Mouse (Mus musculus): ENCODE measurements around the gene Erf. TPM values are rescaled to one million over a fixed set of nuclear protein-coding genes. Genes with fewer than 3 reads are reported as not detected.

Erf gene
- polyA plus RNA-seq, 1 experiment from 2014 or later = 22.6 TPM

DNA sequence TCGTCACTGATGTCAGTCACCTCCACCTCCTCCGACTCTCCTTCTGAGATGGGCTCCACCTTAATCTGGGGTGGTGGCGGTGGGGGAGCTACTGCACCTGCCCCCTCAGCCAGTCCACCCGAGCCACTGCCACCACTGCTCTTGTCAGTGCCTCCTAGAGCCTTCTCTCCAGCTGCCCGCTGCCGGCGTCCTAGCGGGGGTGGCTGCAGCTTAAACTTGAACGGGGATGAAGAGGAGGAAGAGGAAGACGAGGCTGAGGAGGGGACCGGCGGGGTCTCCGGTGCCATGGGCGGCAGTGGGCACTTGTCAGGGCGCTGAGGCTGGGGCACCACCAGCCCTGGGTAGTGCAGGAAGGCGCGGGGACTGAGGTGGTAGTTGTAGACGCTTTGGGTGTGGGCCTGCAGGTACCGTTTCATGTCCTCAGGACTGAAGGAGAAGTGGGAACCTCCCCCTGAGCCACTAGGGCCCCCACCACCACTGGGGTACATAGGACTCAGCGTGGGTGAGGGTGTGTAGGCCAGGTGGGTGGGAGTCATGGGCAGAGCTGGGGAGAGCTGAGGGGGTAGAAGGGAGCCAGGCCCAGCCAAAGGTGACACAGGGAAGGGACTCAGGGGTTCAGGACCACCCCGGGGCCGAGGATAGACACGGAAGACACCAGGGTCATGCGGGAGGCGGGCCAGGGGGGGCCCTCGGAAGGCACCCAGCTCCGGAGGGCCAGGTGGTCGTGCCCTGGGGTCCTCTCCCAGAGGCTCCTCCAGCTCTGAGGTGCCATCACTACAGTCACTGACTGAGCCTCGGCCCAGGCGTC, 5.8 kb downstream of the Erf start:
- ATAC-seq (replicated peaks; ENCODE audit: insufficient number of reproducible peaks, low FRiP score, low TSS enrichment, low read depth) (no peak), DNase-seq (ENCODE audit: low spot score) (no peak)
- WGBS = 89% methylated on average over 29 of the region's 30 CpGs
- Histone ChIP-seq H3K27me3 (ENCODE audit: control insufficient read depth, insufficient read depth, low read length) (no peaks in the 10 kb centered on the region), H3K27ac (replicated peaks; ENCODE audit: low read depth, low read length) (no peak overlapping the region), H3K4me2 (ENCODE audit: low read depth, low read length) (no peak overlapping the region), H3K9me3 (replicated peaks; ENCODE audit: control insufficient read depth, low read length) (no peaks in the 10 kb centered on the region), H3K4me3 (ENCODE audit: low read depth, low read length) (no peak overlapping the region), H3K4me1 (ENCODE audit: control insufficient read depth, insufficient read depth, low read length) (peaks cover 14% of the 10 kb centered on the region), H3K36me3 (replicated peaks; ENCODE audit: control insufficient read depth, insufficient read depth, low read depth, low read length) (peaks cover 10% of the 10 kb centered on the region), H3K9ac (replicated peaks; ENCODE audit: low read length) (no peak overlapping the region)

- WGBS = 95% methylated on average over 4 of the region's 4 CpGs
- Histone ChIP-seq H3K4me1 (ENCODE audit: control insufficient read depth, insufficient read depth, low read length) (peaks cover 14% of the 10 kb centered on the region), H3K9ac (replicated peaks; ENCODE audit: low read length) (no peak overlapping the region), H3K27ac (replicated peaks; ENCODE audit: low read depth, low read length) (no peak overlapping the region), H3K36me3 (replicated peaks; ENCODE audit: control insufficient read depth, insufficient read depth, low read depth, low read length) (peaks cover 10% of the 10 kb centered on the region), H3K4me3 (ENCODE audit: low read depth, low read length) (no peak overlapping the region), H3K4me2 (ENCODE audit: low read depth, low read length) (no peak overlapping the region), H3K9me3 (replicated peaks; ENCODE audit: control insufficient read depth, low read length) (no peaks in the 10 kb centered on the region), H3K27me3 (ENCODE audit: control insufficient read depth, insufficient read depth, low read length) (no peaks in the 10 kb centered on the region)
- DNase-seq (ENCODE audit: low spot score) (no peak), ATAC-seq (replicated peaks; ENCODE audit: insufficient number of reproducible peaks, low FRiP score, low TSS enrichment, low read depth) (no peak)
Measured at GRCm38 (mm10) chr7:25243361-25243760, 7.2 kb downstream of the Erf start.

DNA sequence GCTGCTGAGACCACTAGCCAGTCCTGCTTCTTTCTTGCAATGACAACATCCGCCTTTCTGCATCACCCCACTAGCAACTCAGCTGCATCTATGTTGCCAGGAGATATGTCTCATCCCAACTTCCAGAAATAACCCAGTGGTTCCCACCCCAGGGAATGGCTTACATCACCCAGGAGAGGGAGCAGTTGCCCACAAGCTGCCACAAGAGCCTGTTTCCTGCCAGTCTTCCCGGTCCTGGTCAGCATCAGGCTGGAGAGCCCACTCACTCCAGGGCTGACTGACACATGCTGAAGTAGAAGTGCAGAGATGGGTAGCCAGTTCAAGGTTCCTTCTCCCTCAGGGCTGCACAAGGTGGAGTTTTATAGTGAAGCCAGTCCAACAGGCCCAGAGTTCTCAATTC, 9.5 kb downstream of the Erf start:
- Histone ChIP-seq H3K9ac (replicated peaks; ENCODE audit: low read length) (no peak overlapping the region), H3K36me3 (replicated peaks; ENCODE audit: control insufficient read depth, insufficient read depth, low read depth, low read length) (peaks cover 10% of the 10 kb centered on the region), H3K27me3 (ENCODE audit: control insufficient read depth, insufficient read depth, low read length) (no peaks in the 10 kb centered on the region), H3K27ac (replicated peaks; ENCODE audit: low read depth, low read length) (no peak overlapping the region), H3K9me3 (replicated peaks; ENCODE audit: control insufficient read depth, low read length) (no peaks in the 10 kb centered on the region), H3K4me3 (ENCODE audit: low read depth, low read length) (no peak overlapping the region), H3K4me1 (ENCODE audit: control insufficient read depth, insufficient read depth, low read length) (no peaks in the 10 kb centered on the region; the same call in 1 of the 2 replicates), H3K4me2 (ENCODE audit: low read depth, low read length) (no peak overlapping the region)
- WGBS = 35% methylated on average over 2 of the region's 2 CpGs
- DNase-seq (ENCODE audit: low spot score) (peak; percentile 56), ATAC-seq (replicated peaks; ENCODE audit: insufficient number of reproducible peaks, low FRiP score, low TSS enrichment, low read depth) (no peak)

GRCm38 (mm10) chr7:25240631-25241030, 9.9 kb downstream of the Erf start:
- no peaks in the 10 kb centered on the region for H3K9me3 ChIP-seq (replicated peaks; ENCODE audit: control insufficient read depth, low read length)
- H3K36me3 ChIP-seq (replicated peaks; ENCODE audit: control insufficient read depth, insufficient read depth, low read depth, low read length) = peaks cover 10% of the 10 kb centered on the region
- H3K4me2 ChIP-seq (ENCODE audit: low read depth, low read length) = no peak overlapping the region
- H3K4me1 ChIP-seq (ENCODE audit: control insufficient read depth, insufficient read depth, low read length) = no peaks in the 10 kb centered on the region; the same call in 1 of the 2 replicates
- no peak overlapping the region; the same call in 1 of the 2 replicates for H3K9ac ChIP-seq (replicated peaks; ENCODE audit: low read length)
- H3K4me3 ChIP-seq (ENCODE audit: low read depth, low read length) = no peak overlapping the region
- 71% methylated on average over 7 of the region's 7 CpGs for WGBS
- ATAC-seq (replicated peaks; ENCODE audit: insufficient number of reproducible peaks, low FRiP score, low TSS enrichment, low read depth) = no peak
- no peaks in the 10 kb centered on the region for H3K27me3 ChIP-seq (ENCODE audit: control insufficient read depth, insufficient read depth, low read length)
- DNase-seq (ENCODE audit: low spot score) = no peak
- H3K27ac ChIP-seq (replicated peaks; ENCODE audit: low read depth, low read length) = no peak overlapping the region

GRCm38 (mm10) chr7:25238829-25239623, 11.5 kb downstream of the Erf start:
- no peaks in the 10 kb centered on the region; the same call in 1 of the 2 replicates for H3K4me1 ChIP-seq (ENCODE audit: control insufficient read depth, insufficient read depth, low read length)
- WGBS = 3% methylated on average over 30 of the region's 30 CpGs
- H3K36me3 ChIP-seq (replicated peaks; ENCODE audit: control insufficient read depth, insufficient read depth, low read depth, low read length) = no peaks in the 10 kb centered on the region; the same call in none of the 2 replicates
- ATAC-seq (replicated peaks; ENCODE audit: insufficient number of reproducible peaks, low FRiP score, low TSS enrichment, low read depth) (peak; percentile 42), DNase-seq (ENCODE audit: low spot score) (peak; percentile 92)
- H3K4me2 ChIP-seq (ENCODE audit: low read depth, low read length) = peak overlapping the region; percentile 38
- H3K4me3 ChIP-seq (ENCODE audit: low read depth, low read length) = peak overlapping the region; percentile 84
- H3K9ac ChIP-seq (replicated peaks; ENCODE audit: low read length) = no peak overlapping the region
- no peak overlapping the region for H3K27ac ChIP-seq (replicated peaks; ENCODE audit: low read depth, low read length)
- no peaks in the 10 kb centered on the region for H3K9me3 ChIP-seq (replicated peaks; ENCODE audit: control insufficient read depth, low read length)
- no peaks in the 10 kb centered on the region for H3K27me3 ChIP-seq (ENCODE audit: control insufficient read depth, insufficient read depth, low read length)

DNA sequence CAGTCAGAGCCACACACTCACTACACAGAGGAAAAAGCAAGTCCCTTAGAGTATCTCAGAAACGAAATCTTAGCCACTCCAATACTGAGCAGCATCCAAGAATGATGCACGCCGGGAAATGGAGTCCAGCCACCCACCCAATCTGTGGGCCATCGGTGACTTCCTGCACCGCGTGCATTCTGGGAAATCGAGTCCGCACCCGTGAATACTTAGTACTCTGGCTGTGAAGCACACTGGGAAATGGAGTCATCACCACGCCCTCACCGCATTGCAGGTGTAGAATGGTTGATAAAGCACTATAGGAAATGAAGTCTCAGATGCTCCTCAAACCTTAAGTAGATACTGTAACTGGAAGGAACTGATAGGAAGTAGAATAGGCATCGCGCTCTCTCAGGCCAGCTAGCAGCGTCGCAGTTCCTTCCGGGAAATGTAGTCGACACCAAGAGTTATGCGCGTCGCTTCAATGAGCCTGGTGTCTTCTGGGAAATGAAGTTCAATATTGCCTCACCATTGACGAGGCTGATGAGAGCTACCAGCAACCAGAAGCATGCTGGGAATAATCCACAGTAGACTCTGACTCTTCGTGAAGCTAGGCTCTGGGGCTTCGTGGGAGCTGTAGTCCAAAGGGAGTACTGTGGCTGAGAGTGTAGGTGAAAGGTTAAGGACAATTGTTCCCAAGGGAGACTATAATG, 12.4 kb downstream of the Erf start:
- whole genome bisulfite sequencing = under 1% methylated on average over 23 of the region's 23 CpGs
- H3K9me3 ChIP-seq (replicated peaks; ENCODE audit: control insufficient read depth, low read length) = no peaks in the 10 kb centered on the region
- H3K4me3 ChIP-seq (ENCODE audit: low read depth, low read length) = peak overlapping the region; percentile 84
- H3K36me3 ChIP-seq (replicated peaks; ENCODE audit: control insufficient read depth, insufficient read depth, low read depth, low read length) = no peaks in the 10 kb centered on the region
- no peaks in the 10 kb centered on the region for H3K27me3 ChIP-seq (ENCODE audit: control insufficient read depth, insufficient read depth, low read length)
- ATAC-seq (replicated peaks; ENCODE audit: insufficient number of reproducible peaks, low FRiP score, low TSS enrichment, low read depth) (peak; percentile 92), DNase-seq (ENCODE audit: low spot score) (peak; percentile 96)
- no peaks in the 10 kb centered on the region; the same call in 1 of the 2 replicates for H3K4me1 ChIP-seq (ENCODE audit: control insufficient read depth, insufficient read depth, low read length)
- peak overlapping the region; percentile 23; the same call in 1 of the 2 replicates for H3K27ac ChIP-seq (replicated peaks; ENCODE audit: low read depth, low read length)
- peak overlapping the region; percentile 38 for H3K4me2 ChIP-seq (ENCODE audit: low read depth, low read length)
- no peak overlapping the region for H3K9ac ChIP-seq (replicated peaks; ENCODE audit: low read length)

DNA sequence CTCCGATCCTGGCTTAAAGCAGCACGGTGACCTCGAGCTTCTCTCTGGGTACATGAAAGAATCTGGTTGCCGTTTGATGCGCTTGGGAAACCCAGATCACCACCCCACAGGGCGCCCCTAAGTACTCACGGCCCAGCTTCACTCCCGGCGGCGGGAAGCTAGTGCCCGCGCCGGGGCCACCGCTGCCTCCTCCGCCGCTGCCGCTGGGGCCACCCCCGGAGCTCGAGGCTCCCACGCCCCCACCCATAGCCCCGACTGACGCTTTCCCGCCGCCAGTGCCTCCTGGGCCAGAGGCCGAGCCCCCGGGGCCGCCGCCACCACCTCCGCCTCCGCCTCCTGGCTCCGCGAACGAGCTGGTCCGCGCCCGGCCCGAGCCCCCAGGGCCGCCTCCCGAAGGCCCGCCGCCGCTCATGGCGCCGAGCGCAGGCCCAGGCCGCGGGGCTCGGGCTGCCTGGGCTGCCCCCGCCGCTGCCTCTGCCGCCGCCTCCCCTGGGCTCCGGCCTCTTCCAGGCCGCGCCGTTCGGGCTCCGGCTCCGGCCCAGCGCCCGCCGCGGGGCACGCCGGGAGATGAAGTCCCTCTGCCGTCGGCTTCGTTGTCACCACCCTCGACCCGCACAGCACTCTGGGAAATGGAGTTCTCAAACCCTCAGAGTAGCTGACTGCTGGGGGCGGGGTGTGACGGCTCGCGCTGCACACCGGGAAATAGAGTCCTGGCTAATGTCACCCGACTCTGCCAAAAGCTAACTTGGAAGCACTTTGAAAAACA, 13.1 kb downstream of the Erf start, which contains the start of gene Gsk3a:
Gene Gsk3a (minus strand): TSS at position 603 of the 766 bp plus-strand sequence.
- peak; percentile 84 for ATAC-seq (replicated peaks; ENCODE audit: insufficient number of reproducible peaks, low FRiP score, low TSS enrichment, low read depth)

More for the DNA sequence above, 13.1 kb downstream of the Erf start, which contains the start of gene Gsk3a:
- Histone ChIP-seq H3K9ac (replicated peaks; ENCODE audit: low read length) (peak within 1 kb of the TSS; percentile 94), H3K36me3 (replicated peaks; ENCODE audit: control insufficient read depth, insufficient read depth, low read depth, low read length) (peaks cover 3% of the 10 kb centered on the region; the same call in 1 of the 2 replicates), H3K27ac (replicated peaks; ENCODE audit: low read depth, low read length) (peak within 1 kb of the TSS; percentile 56; the same call in 1 of the 2 replicates), H3K4me3 (ENCODE audit: low read depth, low read length) (peak within 1 kb of the TSS; percentile 84), H3K9me3 (replicated peaks; ENCODE audit: control insufficient read depth, low read length) (no peaks in the 10 kb centered on the region), H3K4me2 (ENCODE audit: low read depth, low read length) (peak within 1 kb of the TSS; percentile 52), H3K4me1 (ENCODE audit: control insufficient read depth, insufficient read depth, low read length) (no peaks in the 10 kb centered on the region; the same call in 1 of the 2 replicates), H3K27me3 (ENCODE audit: control insufficient read depth, insufficient read depth, low read length) (no peaks in the 10 kb centered on the region)
- WGBS = under 1% methylated on average over 51 of the region's 76 CpGs
- DNase-seq (ENCODE audit: low spot score) = peak; percentile 99

Data from embryonic facial prominence, embryonic 11.5 days (tissue).